In the genomic region with DNA sequence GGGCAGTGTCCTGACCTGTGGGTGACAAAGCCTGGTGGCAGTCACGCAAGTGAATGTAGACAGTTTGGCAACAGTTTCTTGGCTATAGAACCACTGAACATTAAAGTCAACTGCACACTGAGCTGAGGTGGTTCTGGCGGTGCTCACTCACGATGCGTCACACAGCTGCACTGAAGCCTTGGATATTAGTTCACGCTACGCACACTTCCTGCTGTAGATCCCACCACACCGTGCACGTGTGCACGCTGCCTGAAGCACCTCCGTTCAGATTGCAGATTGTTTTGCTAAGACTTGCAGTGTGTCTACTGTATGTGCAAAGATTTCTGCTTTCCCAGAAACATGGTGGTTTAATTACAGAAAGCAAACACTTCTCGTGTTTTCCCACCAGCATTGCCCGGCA, we compare ENCODE assay signal across 23 mouse cellular contexts. TPM values are rescaled to one million over a fixed set of nuclear protein-coding genes. Genes with fewer than 3 reads are reported as not detected.
DNase-seq lines count a peak whose midpoint lies in the region; ATAC-seq lines count a peak whose summit lies in the region.
"Had no signal": no experiment of that assay in that cellular context is flagged by ENCODE, and none has a peak within 500 bp of the region (broad histone marks: within the 10 kb centered on the region; RNA-seq: fewer than 3 reads in every experiment).

No protein-coding gene starts in this region.

- no peaks in the 10 kb centered on the region for H3K9me3 ChIP-seq in heart, embryonic 12.5 days (replicated peaks)
- H3K9me3 ChIP-seq in heart, embryonic 10.5 days = no peaks in the 10 kb centered on the region
- no peaks in the 10 kb centered on the region for H3K9me3 ChIP-seq in limb, embryonic 13.5 days
- H3K9me3 ChIP-seq in limb, embryonic 10.5 days (replicated peaks) = no peaks in the 10 kb centered on the region
- no peaks in the 10 kb centered on the region for H3K9me3 ChIP-seq in midbrain, embryonic 11.5 days (ENCODE audit: control insufficient read depth, low read length)
- H3K9me3 ChIP-seq in midbrain, embryonic 10.5 days (replicated peaks) = no peaks in the 10 kb centered on the region
- H3K9me3 ChIP-seq in hindbrain, embryonic 11.5 days (ENCODE audit: control insufficient read depth, low read length) = no peaks in the 10 kb centered on the region
- H3K9me3 ChIP-seq: forebrain, embryonic 12.5 days; hindbrain, embryonic 10.5 days; limb, embryonic 12.5 days; liver, embryonic 13.5 days had no signal

- no peak overlapping the region for H3K27ac ChIP-seq in heart, embryonic 12.5 days (ENCODE audit: poor library complexity, severe bottlenecking)
- H3K27ac ChIP-seq in heart, embryonic 10.5 days = no peak overlapping the region
- no peak overlapping the region for H3K27ac ChIP-seq in limb, embryonic 13.5 days
- no peak overlapping the region for H3K27ac ChIP-seq in limb, embryonic 10.5 days
- H3K27ac ChIP-seq in midbrain, embryonic 11.5 days (ENCODE audit: low read depth, low read length) = no peak overlapping the region
- H3K27ac ChIP-seq in midbrain, embryonic 10.5 days (replicated peaks) = no peak overlapping the region
- no peak overlapping the region for H3K27ac ChIP-seq in hindbrain, embryonic 11.5 days (ENCODE audit: low read depth, low read length)
- H3K27ac ChIP-seq: forebrain, embryonic 12.5 days; hindbrain, embryonic 10.5 days; hindbrain, postnatal 0 days; layer of hippocampus, adult 2 months; limb, embryonic 12.5 days; liver, embryonic 13.5 days had no signal

- ATAC-seq in heart, embryonic 12.5 days (ENCODE audit: insufficient number of reproducible peaks, low FRiP score) = no peak
- ATAC-seq in limb, embryonic 13.5 days (ENCODE audit: low FRiP score, low read depth) = no peak
- ATAC-seq in midbrain, embryonic 11.5 days (ENCODE audit: low FRiP score) = no peak
- no peak for ATAC-seq in hindbrain, embryonic 11.5 days (ENCODE audit: low FRiP score)
- ATAC-seq: hindbrain, postnatal 0 days; intestine, embryonic 16.5 days; Patski had no signal

- H3K9ac ChIP-seq in heart, embryonic 12.5 days = no peak overlapping the region
- no peak overlapping the region for H3K9ac ChIP-seq in limb, embryonic 13.5 days
- H3K9ac ChIP-seq in midbrain, embryonic 11.5 days (ENCODE audit: low read length) = no peak overlapping the region
- H3K9ac ChIP-seq in hindbrain, embryonic 11.5 days (ENCODE audit: low read depth, low read length) = no peak overlapping the region
- H3K9ac ChIP-seq: forebrain, embryonic 12.5 days; limb, embryonic 12.5 days; liver, embryonic 13.5 days had no signal

- H3K4me2 ChIP-seq in heart, embryonic 12.5 days = peak overlapping the region; percentile 39
- peak overlapping the region; percentile 25; the same call in 1 of the 2 replicates for H3K4me2 ChIP-seq in limb, embryonic 13.5 days (replicated peaks)
- H3K4me2 ChIP-seq in midbrain, embryonic 11.5 days = no peak overlapping the region
- no peak overlapping the region for H3K4me2 ChIP-seq in hindbrain, embryonic 11.5 days (replicated peaks; ENCODE audit: low read depth, low read length)
- H3K4me2 ChIP-seq: forebrain, embryonic 12.5 days; limb, embryonic 12.5 days; liver, embryonic 13.5 days had no signal

- no peak overlapping the region for H3K4me3 ChIP-seq in heart, embryonic 12.5 days
- no peak overlapping the region for H3K4me3 ChIP-seq in heart, embryonic 10.5 days
- no peak overlapping the region for H3K4me3 ChIP-seq in limb, embryonic 13.5 days
- H3K4me3 ChIP-seq in limb, embryonic 10.5 days = no peak overlapping the region
- no peak overlapping the region for H3K4me3 ChIP-seq in midbrain, embryonic 11.5 days (ENCODE audit: low read depth, low read length)
- H3K4me3 ChIP-seq in midbrain, embryonic 10.5 days = no peak overlapping the region
- H3K4me3 ChIP-seq in hindbrain, embryonic 11.5 days (ENCODE audit: low read depth, low read length) = no peak overlapping the region
- H3K4me3 ChIP-seq: erythroblast, embryonic 14.5 days; forebrain, embryonic 12.5 days; hindbrain, embryonic 10.5 days; layer of hippocampus, adult 2 months; limb, embryonic 12.5 days; liver, embryonic 13.5 days had no signal

- H3K4me1 ChIP-seq in heart, embryonic 12.5 days (replicated peaks) = 0 out of 2 replicates have a peak, but pooled peaks cover 12% of the 10 kb centered on the region
- H3K4me1 ChIP-seq in heart, embryonic 10.5 days = peaks cover 8% of the 10 kb centered on the region
- H3K4me1 ChIP-seq in limb, embryonic 13.5 days = peaks cover 14% of the 10 kb centered on the region
- peaks cover 7% of the 10 kb centered on the region; the same call in 1 of the 2 replicates for H3K4me1 ChIP-seq in limb, embryonic 10.5 days
- no peaks in the 10 kb centered on the region for H3K4me1 ChIP-seq in midbrain, embryonic 11.5 days (ENCODE audit: control insufficient read depth, insufficient read depth, low read length)
- peaks cover 20% of the 10 kb centered on the region for H3K4me1 ChIP-seq in midbrain, embryonic 10.5 days
- H3K4me1 ChIP-seq in hindbrain, embryonic 11.5 days (replicated peaks; ENCODE audit: control insufficient read depth, insufficient read depth, low read length) = no peaks in the 10 kb centered on the region
- H3K4me1 ChIP-seq: forebrain, embryonic 12.5 days; liver, embryonic 13.5 days had no signal

- 80% methylated on average over 12 of the region's 12 CpGs for WGBS in heart, embryonic 12.5 days
- 76% methylated on average over 12 of the region's 12 CpGs for WGBS in heart, embryonic 10.5 days
- 66% methylated on average over 12 of the region's 12 CpGs for WGBS in limb, embryonic 13.5 days
- 87% methylated on average over 12 of the region's 12 CpGs for WGBS in limb, embryonic 10.5 days
- WGBS in midbrain, embryonic 11.5 days = 92% methylated on average over 12 of the region's 12 CpGs
- 92% methylated on average over 12 of the region's 12 CpGs for WGBS in midbrain, embryonic 10.5 days
- 82% methylated on average over 12 of the region's 12 CpGs for WGBS in hindbrain, embryonic 11.5 days

- H3K36me3 ChIP-seq in heart, embryonic 12.5 days = no peaks in the 10 kb centered on the region
- H3K36me3 ChIP-seq in heart, embryonic 10.5 days = no peaks in the 10 kb centered on the region
- H3K36me3 ChIP-seq in limb, embryonic 13.5 days = no peaks in the 10 kb centered on the region
- H3K36me3 ChIP-seq in limb, embryonic 10.5 days = no peaks in the 10 kb centered on the region
- no peaks in the 10 kb centered on the region for H3K36me3 ChIP-seq in midbrain, embryonic 11.5 days (ENCODE audit: control insufficient read depth, insufficient read depth, low read length)
- H3K36me3 ChIP-seq in midbrain, embryonic 10.5 days = no peaks in the 10 kb centered on the region
- H3K36me3 ChIP-seq in hindbrain, embryonic 11.5 days (ENCODE audit: control insufficient read depth, insufficient read depth, low read length) = no peaks in the 10 kb centered on the region
- H3K36me3 ChIP-seq: forebrain, embryonic 12.5 days; G1E; hindbrain, embryonic 10.5 days; limb, embryonic 12.5 days; liver, embryonic 13.5 days had no signal

- H3K27me3 ChIP-seq in heart, embryonic 12.5 days (replicated peaks) = no peaks in the 10 kb centered on the region; the same call in 1 of the 2 replicates
- H3K27me3 ChIP-seq in heart, embryonic 10.5 days (ENCODE audit: insufficient read depth, poor library complexity, severe bottlenecking) = peaks cover 5% of the 10 kb centered on the region; the same call in 1 of the 2 replicates
- H3K27me3 ChIP-seq in limb, embryonic 13.5 days = 0 out of 2 replicates have a peak, but pooled peaks cover 3% of the 10 kb centered on the region
- H3K27me3 ChIP-seq in limb, embryonic 10.5 days (ENCODE audit: low read depth, poor library complexity, severe bottlenecking) = no peaks in the 10 kb centered on the region
- H3K27me3 ChIP-seq in midbrain, embryonic 11.5 days (ENCODE audit: control insufficient read depth, insufficient read depth, low read length) = no peaks in the 10 kb centered on the region
- H3K27me3 ChIP-seq in midbrain, embryonic 10.5 days (ENCODE audit: low read depth, poor library complexity, severe bottlenecking) = no peaks in the 10 kb centered on the region
- no peaks in the 10 kb centered on the region for H3K27me3 ChIP-seq in hindbrain, embryonic 11.5 days (ENCODE audit: control insufficient read depth, insufficient read depth, low read length)
- H3K27me3 ChIP-seq: forebrain, embryonic 12.5 days; limb, embryonic 12.5 days; liver, embryonic 13.5 days; Patski had no signal

- no peak for DNase-seq in heart, embryonic 10.5 days (ENCODE audit: low spot score)
- DNase-seq in limb, embryonic 10.5 days (ENCODE audit: low spot score) = no peak
- DNase-seq in midbrain, embryonic 11.5 days (ENCODE audit: low spot score, missing footprints) = peak; percentile 33
- no peak for DNase-seq in midbrain, embryonic 10.5 days (ENCODE audit: low spot score)
- DNase-seq in hindbrain, embryonic 11.5 days (ENCODE audit: low spot score) = no peak
- DNase-seq: adrenal gland, postnatal 36 days; cerebellum, adult 11 months; cerebellum, adult 9-11 months; gastrocnemius, postnatal 10 days; kidney, postnatal 25 days; liver, embryonic 13.5 days; lung, postnatal 14 days had no signal

RNA-seq across cellular contexts. Expression of a gene that starts 17.0 kb away (rescaled TPM):
- 0.57 and 0.63 TPM in 2 replicates for polyA plus RNA-seq in heart, embryonic 12.5 days (2016; fragmentation: Nextera tagmentation; extraction: Ambion mirVana)
- polyA plus RNA-seq in heart, embryonic 10.5 days (2016; fragmentation: Nextera tagmentation; extraction: Ambion mirVana) = 0.06 and 0.22 TPM in 2 replicates
- 5.7 and 6.4 TPM in 2 replicates for polyA plus RNA-seq in limb, embryonic 13.5 days (2015; fragmentation: Nextera tagmentation; extraction: Ambion mirVana)
- polyA plus RNA-seq in limb, embryonic 10.5 days (2016; fragmentation: Nextera tagmentation; extraction: Ambion mirVana) = 0.11 and 0.81 TPM in 2 replicates
- not detected in 2 replicates for polyA plus RNA-seq in midbrain, embryonic 11.5 days (2014; fragmentation: Nextera tagmentation; extraction: Ambion mirVana)
- not detected in 2 replicates for polyA plus RNA-seq in midbrain, embryonic 10.5 days (2016; fragmentation: Nextera tagmentation; extraction: Ambion mirVana)
- 0.15 and 0.66 TPM in 2 replicates for polyA plus RNA-seq in hindbrain, embryonic 11.5 days (2014; fragmentation: Nextera tagmentation; extraction: Ambion mirVana)
- polyA plus RNA-seq: erythroblast, embryonic 14.5 days; G1E had no signal

Comparison
In these comparisons a context has a peak if more than half of its experiments do, and no peak if none do; other contexts are left out.
1. H3K4me2 ChIP-seq: peak in heart, embryonic 12.5 days (single experiment) and limb, embryonic 13.5 days (single experiment); none in midbrain, embryonic 11.5 days (single experiment) and hindbrain, embryonic 11.5 days (single experiment).